Mouse (Mus musculus) hindbrain, embryonic 10.5 days (tissue): ENCODE data around the gene Sox5. TPM values are rescaled to one million over a fixed set of nuclear protein-coding genes. Genes with fewer than 3 reads are reported as not detected.
A peak's percentile ranks its signal among the peaks of the same experiment; 100 is the strongest.

Source experiments
- DNase-seq: peaks from one replicate; pipeline ENCODE4 v3.0.0-alpha.2; 2017; ENCODE audit warnings: low spot score
- H3K27ac ChIP-seq: fragments of 300-500 bp; sonication (generic); 2 replicates; pipeline ENCODE4 v1.5.1; 2016; ENCODE audit warnings: mild to moderate bottlenecking, moderate library complexity
- H3K27me3 ChIP-seq: fragments of 300-500 bp; sonication (generic); 2 replicates; pipeline ENCODE4 v1.6.1; 2016; ENCODE audit warnings: mild to moderate bottlenecking; ENCODE audit not compliant: poor library complexity, insufficient read depth, severe bottlenecking
- H3K36me3 ChIP-seq: fragments of 300-500 bp; sonication (generic); 2 replicates; pipeline ENCODE4 v1.6.1; 2016; ENCODE audit warnings: mild to moderate bottlenecking, moderate library complexity
- H3K4me1 ChIP-seq: fragments of 300-500 bp; sonication (generic); replicated peaks from 2 replicates; pipeline ENCODE4 v1.6.1; 2016; ENCODE audit warnings: mild to moderate bottlenecking
- H3K4me3 ChIP-seq: fragments of 300-500 bp; sonication (generic); 2 replicates; pipeline ENCODE4 v1.5.1; 2016; ENCODE audit warnings: mild to moderate bottlenecking, moderate library complexity
- H3K9me3 ChIP-seq: fragments of 300-500 bp; sonication (generic); 2 replicates; pipeline ENCODE4 v1.6.1; 2016; ENCODE audit warnings: mild to moderate bottlenecking, moderate library complexity
- WGBS: fragments of 180-500 bp; shearing (Covaris S2); methylation state at CpG from one replicate; pipeline ENCODE4 v1.1.7; 2016; 5-methylcytosine and 5-hydroxymethylcytosine counted together
- polyA plus RNA-seq: library from polyadenylated mRNA; unstranded; fragments of >200 nt; fragmentation: Nextera tagmentation; extraction: Ambion mirVana; gene quantifications from 2 replicates; pipeline ENCODE4 v1.2.1, GENCODE M21; 2016

The Sox5 gene
- polyA plus RNA-seq, 1 experiment from 2014 or later = 30.6 TPM

- Histone ChIP-seq H3K4me1 (peaks cover 7% of the 10 kb centered on the region), H3K36me3 (no peaks in the 10 kb centered on the region), H3K27me3 (no peaks in the 10 kb centered on the region), H3K27ac (no peak overlapping the region), H3K9me3 (no peaks in the 10 kb centered on the region), H3K4me3 (no peak overlapping the region)
- no peak for DNase-seq
- 94% methylated on average over 6 of the region's 6 CpGs for WGBS
Observed at GRCm38 (mm10) chr6:144510147-144510546, 271.6 kb downstream of the Sox5 start.

- H3K36me3 ChIP-seq = no peaks in the 10 kb centered on the region
- no peak for DNase-seq
- 71% methylated on average over 5 of the region's 5 CpGs for WGBS
- H3K4me3 ChIP-seq = no peak overlapping the region
- H3K27me3 ChIP-seq = no peaks in the 10 kb centered on the region
- no peak overlapping the region for H3K27ac ChIP-seq
- peaks cover 7% of the 10 kb centered on the region; the same call in 1 of the 2 replicates for H3K4me1 ChIP-seq
- H3K9me3 ChIP-seq = no peaks in the 10 kb centered on the region
Observed at GRCm38 (mm10) chr6:144504197-144504551, 277.6 kb downstream of the Sox5 start.

- WGBS = 81% methylated on average over 11 of the region's 11 CpGs
- no peak overlapping the region for H3K27ac ChIP-seq
- no peak for DNase-seq
- H3K4me1 ChIP-seq = peaks cover 7% of the 10 kb centered on the region; the same call in 1 of the 2 replicates
- H3K36me3 ChIP-seq = no peaks in the 10 kb centered on the region
- H3K27me3 ChIP-seq = no peaks in the 10 kb centered on the region
- no peak overlapping the region for H3K4me3 ChIP-seq
- no peaks in the 10 kb centered on the region for H3K9me3 ChIP-seq
Observed at GRCm38 (mm10) chr6:144503399-144504196, 278.2 kb downstream of the Sox5 start.

GRCm38 (mm10) chr6:144501439-144501838 lies 280.3 kb downstream of the Sox5 start:
- H3K4me3 ChIP-seq = no peak overlapping the region
- DNase-seq = no peak
- H3K36me3 ChIP-seq = no peaks in the 10 kb centered on the region
- H3K4me1 ChIP-seq = peaks cover 7% of the 10 kb centered on the region; the same call in 1 of the 2 replicates
- H3K27ac ChIP-seq = no peak overlapping the region
- WGBS = 90% methylated on average over 5 of the region's 5 CpGs
- no peaks in the 10 kb centered on the region for H3K27me3 ChIP-seq
- peaks cover 9% of the 10 kb centered on the region; the same call in 1 of the 2 replicates for H3K9me3 ChIP-seq

DNA sequence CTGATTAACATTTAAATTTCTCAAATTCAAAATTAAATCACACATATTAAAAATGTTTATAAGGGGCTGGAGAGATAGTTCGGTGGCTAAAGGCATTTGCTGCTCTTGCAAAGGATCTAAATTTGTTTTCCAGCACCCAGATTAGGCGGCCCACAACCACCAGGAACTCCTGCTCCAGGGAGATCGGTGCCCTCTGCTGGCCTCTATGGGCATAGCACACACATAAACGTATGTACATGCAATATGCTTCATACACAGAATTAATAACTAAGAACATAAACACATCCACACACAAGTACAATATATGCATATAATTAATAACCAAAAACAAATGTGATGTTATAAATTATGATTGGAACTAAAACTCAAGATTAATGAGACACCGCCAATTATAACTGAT lies 283.6 kb downstream of the Sox5 start:
- Histone ChIP-seq H3K9me3 (peaks cover 9% of the 10 kb centered on the region; the same call in 1 of the 2 replicates), H3K4me1 (no peaks in the 10 kb centered on the region), H3K27ac (no peak overlapping the region), H3K27me3 (no peaks in the 10 kb centered on the region), H3K36me3 (no peaks in the 10 kb centered on the region), H3K4me3 (no peak overlapping the region)
- WGBS = 93% methylated on average over 5 of the region's 5 CpGs
- DNase-seq = no peak

GRCm38 (mm10) chr6:144491761-144492415 lies 289.9 kb downstream of the Sox5 start:
- no peak overlapping the region for H3K27ac ChIP-seq
- H3K4me3 ChIP-seq = no peak overlapping the region
- H3K9me3 ChIP-seq = peaks cover 19% of the 10 kb centered on the region
- DNase-seq = no peak
- 86% methylated on average over 11 of the region's 11 CpGs for WGBS
- no peaks in the 10 kb centered on the region for H3K27me3 ChIP-seq
- no peaks in the 10 kb centered on the region for H3K4me1 ChIP-seq
- H3K36me3 ChIP-seq = peaks cover under 1% of the 10 kb centered on the region; the same call in 1 of the 2 replicates

DNA sequence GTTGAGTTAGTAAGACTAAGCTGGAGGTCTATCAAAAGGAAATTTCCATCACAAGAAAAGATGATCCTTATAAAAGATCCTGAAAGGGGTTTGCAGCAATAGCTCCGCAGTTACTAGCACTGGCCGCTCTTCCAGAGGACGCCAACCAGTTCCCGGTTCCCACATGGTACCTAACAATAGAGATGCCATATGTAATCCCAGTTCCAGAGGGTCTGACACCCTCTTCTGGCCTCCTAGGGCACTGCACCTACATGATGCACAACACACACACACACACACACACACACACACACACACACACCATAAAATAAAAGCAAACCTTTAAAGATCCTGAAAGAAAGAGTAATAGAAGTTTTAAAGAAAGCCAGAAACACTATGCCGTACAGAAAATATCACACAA lies 290.9 kb downstream of the Sox5 start:
- Histone ChIP-seq H3K27me3 (no peaks in the 10 kb centered on the region), H3K36me3 (peaks cover 9% of the 10 kb centered on the region; the same call in 1 of the 2 replicates), H3K27ac (no peak overlapping the region), H3K4me3 (no peak overlapping the region), H3K4me1 (no peaks in the 10 kb centered on the region), H3K9me3 (peaks cover 25% of the 10 kb centered on the region)
- WGBS = 95% methylated on average over 5 of the region's 5 CpGs
- DNase-seq = no peak

DNA sequence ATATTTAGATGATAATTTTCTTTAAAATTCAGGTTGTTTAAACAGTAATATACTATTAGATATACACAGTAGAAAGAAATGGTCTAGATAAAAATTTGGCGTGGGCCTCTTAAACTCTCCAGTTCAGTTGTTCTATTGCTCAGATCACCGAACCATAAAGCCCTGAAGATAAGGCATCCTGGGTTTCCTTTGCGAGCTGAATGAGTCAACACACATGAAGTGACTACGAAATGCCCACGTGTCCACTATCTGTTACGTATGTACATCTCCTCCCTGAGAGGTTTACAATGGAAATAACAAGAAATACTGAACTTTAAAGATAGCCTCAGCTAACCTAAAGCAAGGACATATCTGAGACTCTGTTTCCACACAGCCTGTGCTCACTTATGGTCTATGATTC lies 296.2 kb downstream of the Sox5 start:
- Histone ChIP-seq H3K9me3 (peaks cover 25% of the 10 kb centered on the region), H3K27ac (no peak overlapping the region), H3K4me3 (no peak overlapping the region), H3K4me1 (peaks cover 24% of the 10 kb centered on the region), H3K27me3 (peaks cover 7% of the 10 kb centered on the region), H3K36me3 (peaks cover 9% of the 10 kb centered on the region; the same call in 1 of the 2 replicates)
- no peak for DNase-seq
- 93% methylated on average over 6 of the region's 6 CpGs for WGBS

GRCm38 (mm10) chr6:144483166-144483565 lies 298.6 kb downstream of the Sox5 start:
- H3K9me3 ChIP-seq = peaks cover 19% of the 10 kb centered on the region
- 94% methylated on average over 4 of the region's 4 CpGs for WGBS

GRCm38 (mm10) chr6:144480648-144481528 lies 300.9 kb downstream of the Sox5 start:
- 0 out of 2 replicates have a peak overlapping the region, but pooled peaks have one; percentile 3 for H3K4me3 ChIP-seq

More at GRCm38 (mm10) chr6:144483166-144483565, 298.6 kb downstream of the Sox5 start:
- Histone ChIP-seq H3K27ac (no peak overlapping the region), H3K36me3 (peaks cover 9% of the 10 kb centered on the region; the same call in 1 of the 2 replicates), H3K4me1 (peaks cover 37% of the 10 kb centered on the region), H3K4me3 (no peak overlapping the region), H3K27me3 (peaks cover 7% of the 10 kb centered on the region)
- DNase-seq = no peak

DNA sequence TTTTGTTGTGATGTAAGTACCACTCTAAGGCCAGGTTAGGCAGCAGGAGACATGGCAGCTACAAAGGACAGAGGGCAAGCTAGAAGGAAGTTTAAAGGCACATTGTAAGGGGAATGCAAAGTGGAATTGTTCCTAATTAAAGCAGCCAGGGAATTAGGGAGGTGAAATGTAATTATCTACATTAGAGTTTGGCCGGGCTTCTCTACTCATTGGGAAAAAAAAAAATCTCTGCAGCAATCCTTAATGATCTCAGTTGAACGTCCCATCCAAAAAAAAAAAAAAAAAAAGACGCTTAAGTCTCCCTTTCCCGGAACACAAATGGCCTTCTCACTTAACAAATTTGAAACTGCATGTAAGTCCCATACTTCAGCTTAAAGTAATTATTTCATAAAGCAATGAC lies 301.9 kb downstream of the Sox5 start:
- DNase-seq = no peak
- peaks cover 40% of the 10 kb centered on the region for H3K4me1 ChIP-seq
- H3K4me3 ChIP-seq = no peak overlapping the region
- WGBS = 59% methylated on average over 4 of the region's 4 CpGs
- peak overlapping the region; percentile 56; the same call in 1 of the 2 replicates for H3K27ac ChIP-seq
- H3K9me3 ChIP-seq = no peaks in the 10 kb centered on the region
- peaks cover 7% of the 10 kb centered on the region for H3K27me3 ChIP-seq
- H3K36me3 ChIP-seq = no peaks in the 10 kb centered on the region

More at GRCm38 (mm10) chr6:144480648-144481528, 300.9 kb downstream of the Sox5 start:
- Histone ChIP-seq H3K27ac (peak overlapping the region; percentile 56), H3K36me3 (no peaks in the 10 kb centered on the region), H3K4me1 (peaks cover 40% of the 10 kb centered on the region), H3K9me3 (no peaks in the 10 kb centered on the region), H3K27me3 (peaks cover 7% of the 10 kb centered on the region)
- peak; percentile 67 for DNase-seq
- 8% methylated on average over 5 of the region's 5 CpGs for WGBS

DNA sequence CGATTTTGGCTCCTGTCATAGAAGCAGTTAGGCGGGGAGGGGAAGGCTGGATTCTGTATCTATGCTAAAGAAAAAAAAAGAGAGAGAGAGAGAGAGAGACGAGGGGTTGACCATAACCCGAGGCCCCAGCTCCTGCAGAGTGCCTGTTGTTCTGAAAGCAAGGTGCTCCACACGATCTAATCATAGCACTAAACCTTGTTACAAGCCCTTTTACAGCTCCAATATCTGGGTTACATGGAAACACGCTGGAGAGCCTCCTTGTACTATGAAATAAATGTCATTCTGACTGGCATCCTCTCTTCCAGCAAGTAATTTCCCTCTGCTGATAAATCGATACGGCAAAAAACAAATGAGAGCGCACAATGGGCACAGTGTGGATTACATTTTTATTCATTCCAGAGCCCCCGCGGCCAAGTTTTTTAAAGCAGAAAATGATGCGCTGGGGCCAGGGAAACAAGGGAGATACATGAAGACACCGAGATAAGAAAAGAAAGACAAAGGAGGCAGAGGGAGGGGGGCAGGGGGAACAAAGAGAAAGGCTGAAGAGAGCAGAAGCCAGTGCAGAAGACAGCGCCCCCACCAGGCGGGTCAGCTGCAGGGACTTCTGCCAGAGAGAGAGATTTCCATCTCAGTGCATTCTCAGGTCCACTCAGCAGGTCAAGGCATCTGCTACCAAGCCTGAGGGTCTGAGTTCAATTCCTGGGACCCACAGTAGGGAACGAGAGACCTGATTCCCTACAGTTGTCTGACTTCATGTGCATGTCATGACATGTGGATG lies 304.3 kb downstream of the Sox5 start:
- no peaks in the 10 kb centered on the region for H3K9me3 ChIP-seq
- DNase-seq = no peak
- 75% methylated on average over 16 of the region's 16 CpGs for WGBS
- no peak overlapping the region for H3K4me3 ChIP-seq
- H3K4me1 ChIP-seq = peaks cover 30% of the 10 kb centered on the region
- peak overlapping the region; percentile 40; the same call in 1 of the 2 replicates for H3K27ac ChIP-seq
- no peaks in the 10 kb centered on the region for H3K27me3 ChIP-seq
- H3K36me3 ChIP-seq = no peaks in the 10 kb centered on the region
